Mouse (Mus musculus): ENCODE results near the gene Plcg1. TPM values are rescaled to one million over a fixed set of nuclear protein-coding genes. Genes with fewer than 3 reads are reported as not detected.
A peak's percentile ranks its signal among the peaks of the same experiment; 100 is the strongest.

Gene Plcg1
- total RNA-seq, 2 experiments from 2014 or later, result 117 to 123 TPM

GRCm38 (mm10) chr2:160778034-160778433 lies 46.9 kb downstream of the Plcg1 start:
- no peak for TF ChIP-seq CTCF (IDR thresholded peaks at IDR 0.05)
- Histone ChIP-seq H3K27ac (no peak overlapping the region), H3K4me3 (no peak overlapping the region)
- DNase-seq (ENCODE audit: extremely low spot score in 1 of 2, low spot score in 2 of 2), result no peak
- intact Hi-C loops (cut with DNase I), result no loop called here

GRCm38 (mm10) chr2:160780154-160780833 lies 49.2 kb downstream of the Plcg1 start:
- intact Hi-C loops (cut with DNase I), result no loop called here
- no peak overlapping the region for H3K4me3 ChIP-seq

GRCm38 (mm10) chr2:160780834-160781219 lies 49.7 kb downstream of the Plcg1 start:
- no peak for DNase-seq (ENCODE audit: extremely low spot score in 1 of 2, low spot score in 2 of 2)
- H3K27ac ChIP-seq, result no peak overlapping the region
- TF ChIP-seq CTCF (IDR thresholded peaks at IDR 0.05), result no peak
- no peak overlapping the region for H3K4me3 ChIP-seq
- intact Hi-C loops (cut with DNase I), result no loop called here

More at GRCm38 (mm10) chr2:160780154-160780833, 49.2 kb downstream of the Plcg1 start:
- no peak for DNase-seq (ENCODE audit: extremely low spot score in 1 of 2, low spot score in 2 of 2)
- no peak for TF ChIP-seq CTCF (IDR thresholded peaks at IDR 0.05)
- H3K27ac ChIP-seq, result no peak overlapping the region

GRCm38 (mm10) chr2:160786333-160786732 lies 55.2 kb downstream of the Plcg1 start:
- H3K27ac ChIP-seq, result peak overlapping the region; percentile 80
- H3K4me3 ChIP-seq, result no peak overlapping the region
- intact Hi-C loops (cut with DNase I), result loop anchor here (2.0 kb wide), 2 partner anchors 20 to 86 kb away; partner anchors contain the start of gene Zhx3
- DNase-seq (ENCODE audit: extremely low spot score in 1 of 2, low spot score in 2 of 2), result no peak
- no peak for TF ChIP-seq CTCF (IDR thresholded peaks at IDR 0.05)

- Histone ChIP-seq H3K27ac (no peak overlapping the region), H3K4me3 (no peak overlapping the region)
- no peak for DNase-seq (ENCODE audit: extremely low spot score in 1 of 2, low spot score in 2 of 2)
- TF ChIP-seq CTCF (IDR thresholded peaks at IDR 0.05), result no peak
- intact Hi-C loops (cut with DNase I), result no loop called here
These were observed 57.9 kb downstream of the Plcg1 start for GRCm38 (mm10) chr2:160789046-160789445.

DNA sequence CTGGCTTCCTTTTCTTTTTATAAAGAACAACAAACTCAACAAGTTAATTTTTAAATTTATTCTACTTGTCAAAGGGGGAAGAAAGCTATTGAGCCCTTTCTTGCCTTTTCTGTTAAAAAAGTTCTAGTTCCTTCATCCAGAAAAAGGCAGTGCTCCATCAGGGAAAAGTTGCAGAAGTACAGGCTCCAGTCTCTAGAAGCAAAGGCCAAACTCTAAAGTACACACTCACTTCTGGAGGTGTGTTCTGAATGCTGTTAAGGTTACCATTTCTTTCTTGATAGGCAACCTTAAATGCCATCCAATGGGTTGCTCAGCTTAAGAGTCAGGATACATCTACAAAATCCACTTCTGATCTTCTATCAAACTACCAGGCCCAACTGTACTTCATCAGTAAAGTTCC lies 58.6 kb downstream of the Plcg1 start:
- DNase-seq (ENCODE audit: extremely low spot score in 1 of 2, low spot score in 2 of 2), result no peak
- intact Hi-C loops (cut with DNase I), result no loop called here
- Histone ChIP-seq H3K27ac (no peak overlapping the region), H3K4me3 (no peak overlapping the region)
- TF ChIP-seq CTCF (IDR thresholded peaks at IDR 0.05), result no peak

GRCm38 (mm10) chr2:160793117-160793516 lies 62.0 kb downstream of the Plcg1 start:
- no peak overlapping the region; the same call in 1 of the 2 replicates for H3K27ac ChIP-seq
- DNase-seq (ENCODE audit: extremely low spot score in 1 of 2, low spot score in 2 of 2), result no peak
- H3K4me3 ChIP-seq, result no peak overlapping the region
- peak; percentile 50 for TF ChIP-seq CTCF (IDR thresholded peaks at IDR 0.05)
- intact Hi-C loops (cut with DNase I), result no loop called here

- DNase-seq (ENCODE audit: extremely low spot score in 1 of 2, low spot score in 2 of 2), result no peak
- no peak overlapping the region for H3K4me3 ChIP-seq
- intact Hi-C loops (cut with DNase I), result no loop called here
- no peak for TF ChIP-seq CTCF (IDR thresholded peaks at IDR 0.05)
- H3K27ac ChIP-seq, result peak overlapping the region; percentile 75
These were observed 65.9 kb downstream of the Plcg1 start for GRCm38 (mm10) chr2:160796973-160797372.

- H3K4me3 ChIP-seq, result no peak overlapping the region
- DNase-seq (ENCODE audit: extremely low spot score in 1 of 2, low spot score in 2 of 2), result no peak
- peak overlapping the region; percentile 75 for H3K27ac ChIP-seq
- intact Hi-C loops (cut with DNase I), result no loop called here
- no peak for TF ChIP-seq CTCF (IDR thresholded peaks at IDR 0.05)
These were observed 67.1 kb downstream of the Plcg1 start for GRCm38 (mm10) chr2:160798206-160798605.

GRCm38 (mm10) chr2:160800967-160801366 lies 69.9 kb downstream of the Plcg1 start:
- Histone ChIP-seq H3K27ac (no peak overlapping the region), H3K4me3 (no peak overlapping the region)
- intact Hi-C loops (cut with DNase I), result no loop called here
- no peak for TF ChIP-seq CTCF (IDR thresholded peaks at IDR 0.05)
- no peak for DNase-seq (ENCODE audit: extremely low spot score in 1 of 2, low spot score in 2 of 2)

DNA sequence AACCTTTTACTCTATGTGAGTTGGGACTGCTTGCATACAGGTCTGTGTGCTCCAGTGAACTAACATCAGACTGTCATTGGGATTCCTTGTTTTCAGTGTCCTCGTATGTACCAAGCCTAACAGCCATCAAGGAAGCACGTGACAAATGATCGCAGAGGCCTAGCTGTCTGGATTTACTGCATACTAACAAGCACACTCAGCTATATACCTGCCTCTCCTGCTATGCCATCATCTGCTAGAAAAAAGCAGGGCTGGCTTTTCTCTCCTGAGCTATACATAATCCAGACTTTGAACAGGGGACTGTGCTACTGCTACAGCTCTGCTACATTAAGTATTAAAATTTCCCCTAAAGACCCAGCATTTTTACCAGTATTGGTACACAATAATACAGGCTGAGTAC lies 71.2 kb downstream of the Plcg1 start:
- no peak overlapping the region for H3K27ac ChIP-seq
- no peak overlapping the region for H3K4me3 ChIP-seq
- no peak for TF ChIP-seq CTCF (IDR thresholded peaks at IDR 0.05)
- no peak for DNase-seq (ENCODE audit: extremely low spot score in 1 of 2, low spot score in 2 of 2)
- intact Hi-C loops (cut with DNase I), result no loop called here

- Histone ChIP-seq H3K4me3 (no peak overlapping the region), H3K27ac (peak overlapping the region; percentile 81)
- DNase-seq (ENCODE audit: extremely low spot score in 1 of 2, low spot score in 2 of 2), result no peak
- TF ChIP-seq CTCF (IDR thresholded peaks at IDR 0.05), result no peak
- intact Hi-C loops (cut with DNase I), result loop anchor here (5.0 kb wide), 1 partner anchor 67 kb away; the partner anchor contains the start of gene Zhx3
These were observed 73.9 kb downstream of the Plcg1 start for GRCm38 (mm10) chr2:160804794-160805527.
